Mouse (Mus musculus) gastrocnemius, postnatal 10 days (tissue): ENCODE data around the gene C2cd4c. TPM values are rescaled to one million over a fixed set of nuclear protein-coding genes. Genes with fewer than 3 reads are reported as not detected.
A peak's percentile ranks its signal among the peaks of the same experiment; 100 is the strongest.

Source experiments
- DNase-seq: peaks from one replicate; pipeline ENCODE4 v3.0.0; 2021; ENCODE audit warnings: mixed read lengths
- total RNA-seq, 2 experiments: library from RNA; stranded (reverse); gene quantifications; 2 replicates each; pipeline ENCODE4 v1.2.3; 2021

C2cd4c gene
- total RNA-seq, 2 experiments from 2014 or later, result 0.07 to 0.16 TPM

DNA sequence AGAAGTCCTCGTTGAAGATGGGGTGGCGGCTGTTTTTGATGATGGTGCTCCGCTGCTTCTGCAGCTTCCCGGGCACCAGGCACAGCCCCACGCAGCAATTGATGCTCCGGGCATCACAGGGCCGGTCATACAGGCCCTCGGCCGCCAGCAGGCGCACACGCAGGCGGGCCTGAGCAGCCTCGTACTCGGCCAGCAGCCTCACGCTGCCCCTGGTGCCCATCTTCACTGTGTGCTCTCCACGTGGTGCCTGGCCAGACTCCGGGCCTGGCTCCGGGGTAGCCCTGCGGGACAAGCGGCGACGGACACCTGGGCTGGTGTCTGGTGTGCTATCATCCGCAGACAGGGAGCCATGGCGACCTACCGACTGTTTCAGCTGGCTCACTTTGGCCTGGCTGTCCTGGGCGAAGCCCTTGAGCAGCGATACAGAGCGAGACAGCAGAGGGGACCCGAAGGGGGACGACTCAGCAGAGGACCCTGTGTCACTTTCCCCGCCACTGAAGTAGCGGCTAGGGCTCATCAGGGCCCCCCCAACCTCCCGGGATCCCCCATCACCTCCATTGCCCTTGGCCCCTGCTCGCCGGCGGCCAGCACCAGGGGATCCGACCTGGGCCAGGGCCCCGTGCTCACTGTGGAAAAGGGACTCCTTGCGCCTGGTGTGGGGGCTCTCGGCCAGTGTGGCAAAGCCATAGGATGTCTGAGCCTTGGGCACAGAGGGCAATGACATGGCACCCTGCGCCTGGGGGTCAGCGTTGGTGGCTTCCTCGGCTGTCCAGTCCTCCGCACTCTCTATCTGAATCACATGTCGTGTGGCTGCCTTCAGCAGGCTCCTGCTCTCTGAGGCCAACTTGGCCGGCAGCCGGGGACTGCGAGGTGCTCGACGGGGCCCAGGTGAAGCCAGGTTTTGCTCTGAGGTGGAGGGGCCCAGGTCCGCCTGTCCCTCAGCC, 1.4 kb downstream of the C2cd4c start:
- DNase-seq, result peak; percentile 44

DNA sequence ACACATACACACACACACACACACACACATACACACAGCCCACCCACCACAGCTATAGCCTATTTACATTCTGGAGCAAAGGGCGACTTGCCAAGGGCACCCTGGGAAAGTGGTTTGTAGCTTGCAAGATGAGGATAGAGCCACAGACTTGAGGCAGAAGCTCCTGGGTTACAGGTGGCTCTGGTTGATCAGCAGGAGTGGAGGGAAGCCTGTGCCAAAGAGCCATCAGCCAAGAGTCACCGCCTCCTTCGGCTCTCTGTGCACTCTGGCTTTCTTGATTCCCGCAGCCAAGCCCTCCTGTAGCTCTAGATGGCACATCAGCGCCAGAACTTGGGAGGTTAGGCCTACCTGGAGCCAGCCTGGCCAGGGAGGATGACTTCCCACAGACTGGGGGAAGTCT, 2.5 kb downstream of the C2cd4c start:
- no peak for DNase-seq

DNA sequence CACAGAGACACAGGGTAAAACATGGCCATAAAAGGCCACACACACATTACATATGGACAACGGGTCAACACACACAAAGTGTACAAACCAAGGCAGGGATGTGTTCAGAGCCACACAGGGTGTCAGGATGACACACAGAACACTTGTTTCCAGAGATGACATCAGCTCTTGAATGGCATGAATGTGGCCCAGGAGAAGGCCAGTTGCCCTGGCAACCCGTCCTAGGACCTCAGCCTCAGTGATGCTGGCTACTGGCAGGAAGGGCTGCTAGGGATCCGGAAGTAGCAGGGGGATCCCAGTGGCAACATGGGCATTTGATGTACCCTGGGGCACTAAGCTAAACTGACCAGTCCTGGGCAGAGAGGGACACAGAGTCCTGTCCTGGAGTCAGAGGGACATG, 4.5 kb downstream of the C2cd4c start:
- no peak for DNase-seq

DNA sequence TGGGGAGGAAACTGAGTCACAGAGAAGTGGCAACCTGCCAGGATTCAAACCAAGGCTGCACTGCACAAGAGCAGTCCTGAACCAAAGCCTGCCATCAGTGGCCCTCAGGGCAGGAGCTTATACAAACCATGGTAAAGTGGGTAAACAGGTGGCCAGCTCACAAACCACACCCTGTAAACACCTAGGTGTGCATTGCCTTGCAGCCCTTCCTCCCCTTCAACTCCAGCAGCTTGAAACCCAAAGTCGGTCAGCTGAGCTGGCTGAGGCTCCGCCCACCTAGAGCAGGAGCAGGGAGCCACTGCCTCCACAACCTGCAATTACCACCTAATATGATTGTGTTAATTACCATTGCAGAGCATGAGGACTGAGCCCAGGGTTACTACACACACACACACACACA, 5.9 kb downstream of the C2cd4c start:
- DNase-seq, result no peak

DNA sequence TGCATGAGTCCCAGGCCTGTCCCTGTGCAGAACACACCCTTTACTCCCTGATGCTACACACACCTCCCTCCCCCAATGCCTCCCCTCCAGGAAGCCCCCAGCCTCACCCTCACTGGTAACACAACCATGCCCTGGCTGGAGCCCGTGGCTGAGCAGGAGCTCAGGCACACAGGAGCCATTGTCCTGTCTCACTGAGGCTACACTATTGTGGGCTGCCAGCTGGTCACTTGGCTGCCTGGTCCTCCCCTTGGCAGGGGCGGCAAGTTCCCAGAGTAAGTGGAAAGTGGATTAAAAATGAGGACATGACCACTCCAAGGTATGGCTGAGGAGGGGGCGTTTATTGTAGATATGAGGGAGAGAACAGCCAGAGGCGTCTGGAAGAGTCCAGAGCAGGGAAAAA, 7.3 kb downstream of the C2cd4c start:
- no peak for DNase-seq

DNA sequence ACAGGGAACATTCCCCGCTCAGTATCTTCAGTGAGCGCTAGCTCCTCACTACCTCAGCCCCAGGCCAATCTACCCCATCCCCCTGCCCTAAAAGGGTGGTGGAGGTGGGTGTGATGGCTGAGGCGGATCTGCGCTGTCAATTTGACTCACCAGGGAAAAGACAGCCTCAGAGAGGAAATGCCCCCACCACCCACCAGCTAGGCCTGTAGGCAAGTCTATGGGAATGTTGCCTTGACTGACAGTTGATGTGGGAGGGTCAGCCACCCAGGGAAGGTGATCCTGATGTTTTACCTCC, 15.9 kb downstream of the C2cd4c start:
- no peak for DNase-seq

DNA sequence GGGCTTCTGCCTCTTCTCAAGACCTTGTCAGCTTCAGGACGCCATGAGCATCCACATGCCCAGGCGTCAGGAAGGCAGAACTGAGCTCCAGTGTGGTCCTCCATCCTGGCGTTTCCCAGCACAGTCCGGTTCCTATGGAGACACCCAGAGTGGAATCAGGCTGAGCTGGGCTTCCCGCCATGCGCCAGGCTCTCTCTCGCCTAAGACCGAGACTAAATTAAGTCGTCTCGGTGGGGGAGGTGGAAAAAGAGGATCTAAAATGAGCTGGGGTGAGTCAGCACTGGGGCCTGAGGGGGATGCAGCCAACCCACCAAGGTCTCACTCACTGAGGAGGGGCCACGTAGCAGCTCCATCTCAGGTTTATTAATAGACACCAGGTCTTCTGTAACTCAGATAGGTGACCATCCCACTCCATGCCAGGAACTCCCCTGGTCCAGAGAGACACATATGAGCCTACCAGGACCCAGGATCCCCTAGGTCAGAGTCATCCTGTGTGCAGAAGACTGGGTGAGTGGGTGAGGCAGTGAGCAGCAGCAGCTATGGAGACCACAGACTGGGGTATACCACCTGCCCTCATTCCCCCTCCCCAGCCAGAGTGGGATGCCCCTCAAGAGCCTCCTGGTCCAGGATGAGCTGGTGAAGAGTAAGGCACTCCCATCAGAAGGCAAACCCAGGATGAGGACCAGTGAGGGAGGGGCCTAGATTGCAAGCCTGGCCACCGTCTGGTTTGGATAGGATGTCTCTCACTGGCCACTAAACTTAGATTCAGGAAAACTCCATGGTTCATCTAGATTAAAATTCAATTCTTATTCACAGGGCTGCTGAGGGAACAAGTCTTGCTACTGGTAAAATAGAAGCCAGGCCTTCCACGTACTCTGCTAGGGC, 16.5 kb downstream of the C2cd4c start:
- DNase-seq, result no peak

DNA sequence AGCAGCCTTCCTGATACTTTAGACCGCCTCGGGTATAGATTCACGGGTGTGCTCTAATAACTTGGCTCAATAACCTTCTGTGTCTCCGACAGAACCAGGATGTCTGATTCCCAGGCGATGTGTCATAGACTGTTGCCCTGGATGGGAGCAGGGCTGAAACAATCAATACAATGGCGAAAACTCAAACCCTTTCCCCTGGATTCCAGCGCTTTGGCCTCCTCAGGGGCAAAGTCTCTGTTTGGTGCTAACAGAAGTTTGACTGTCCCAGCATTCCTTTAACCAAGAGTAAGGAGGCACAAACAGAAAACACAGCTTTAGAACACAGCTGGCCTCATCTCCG, 18.3 kb downstream of the C2cd4c start:
- DNase-seq, result no peak

DNA sequence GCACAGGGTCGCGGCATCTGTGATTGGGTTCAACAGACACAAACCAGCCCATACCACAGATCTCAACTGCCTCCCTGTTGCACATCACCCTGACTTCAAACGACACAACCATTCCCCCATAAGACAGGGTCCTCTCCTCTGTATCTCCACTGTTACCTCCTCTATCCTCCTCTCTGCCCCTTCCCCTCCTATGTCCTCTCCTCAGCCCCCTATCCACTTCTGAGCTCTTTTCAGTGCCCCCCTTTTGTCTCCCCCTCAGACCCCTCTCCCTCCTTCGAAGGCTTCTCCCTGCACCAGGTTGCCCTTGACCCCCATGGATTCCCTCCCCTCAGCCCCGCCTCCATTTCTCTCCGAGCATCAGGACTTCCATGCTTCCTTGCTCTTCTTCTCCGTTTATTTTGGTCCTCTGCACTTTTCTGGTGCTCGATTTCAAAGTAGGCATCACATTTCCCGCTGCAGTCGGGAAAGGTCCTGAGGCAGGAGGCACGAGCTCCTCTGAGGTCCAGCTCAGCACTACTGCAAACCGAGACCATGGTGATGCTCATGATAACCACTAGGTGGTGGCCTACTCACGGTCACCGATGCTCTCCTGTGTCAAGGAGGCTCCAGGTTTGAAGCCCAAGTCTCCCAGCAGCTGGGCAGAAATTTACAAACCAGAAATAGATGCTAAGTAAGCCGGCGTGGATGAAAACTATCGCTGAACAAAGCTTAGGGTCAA, 18.8 kb downstream of the C2cd4c start:
- DNase-seq, result peak; percentile 41

DNA sequence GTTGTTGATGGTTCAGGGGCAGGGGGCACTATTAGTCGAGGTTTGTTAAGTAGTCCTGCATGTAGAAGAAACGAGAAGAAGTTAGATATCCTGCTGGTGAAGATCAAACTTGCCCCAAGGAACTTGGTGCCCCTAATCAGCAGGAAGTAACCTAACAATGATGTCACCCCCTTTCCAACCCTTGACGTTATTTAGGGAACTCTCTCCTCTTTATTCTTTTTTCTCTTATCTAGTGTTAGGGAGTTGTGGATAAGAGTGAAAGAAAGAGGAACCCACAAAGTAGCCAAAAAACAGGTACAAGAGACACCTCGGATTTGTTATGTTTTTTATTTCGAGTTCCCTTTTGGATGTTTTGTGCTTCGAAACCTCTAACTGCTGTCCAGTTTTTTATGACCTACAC, 19.7 kb downstream of the C2cd4c start:
- no peak for DNase-seq

DNA sequence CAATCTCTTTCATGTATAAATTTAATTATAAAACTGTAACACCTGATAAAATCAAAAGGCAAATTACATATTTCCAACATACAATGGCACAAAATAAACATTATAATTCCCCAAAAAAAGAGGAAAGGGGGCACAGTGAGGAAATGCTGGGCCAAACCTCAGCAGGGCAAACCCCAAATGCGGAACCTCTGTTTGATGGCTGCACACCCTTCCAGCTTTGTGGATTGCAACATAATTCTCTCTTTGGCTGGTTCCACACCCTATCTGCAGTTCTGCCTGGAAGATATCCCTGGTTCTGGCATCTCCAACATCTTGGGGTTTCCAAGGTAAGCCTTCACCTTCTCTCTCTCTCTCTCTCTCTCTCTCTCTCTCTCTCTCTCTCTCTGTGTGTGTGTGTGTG, 23.1 kb downstream of the C2cd4c start:
- no peak for DNase-seq

DNA sequence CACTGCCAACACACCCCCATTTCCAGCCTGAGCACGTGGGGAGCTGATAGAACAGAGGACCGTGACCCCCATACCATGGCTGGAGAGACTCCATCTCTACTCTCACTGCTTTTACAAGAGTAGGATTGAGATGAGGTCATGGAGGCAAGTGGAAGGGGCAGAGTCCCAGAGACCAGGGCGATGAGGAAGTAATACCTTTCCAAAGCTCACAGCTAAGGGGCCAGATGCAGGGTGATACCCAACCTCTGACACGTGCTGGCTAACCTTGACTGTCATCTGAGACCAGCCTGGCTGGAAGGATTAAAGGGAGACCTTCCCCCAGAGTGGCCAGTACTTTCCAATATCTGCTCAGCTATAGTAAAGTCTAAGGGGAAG, 26.1 kb downstream of the C2cd4c start:
- no peak for DNase-seq

DNA sequence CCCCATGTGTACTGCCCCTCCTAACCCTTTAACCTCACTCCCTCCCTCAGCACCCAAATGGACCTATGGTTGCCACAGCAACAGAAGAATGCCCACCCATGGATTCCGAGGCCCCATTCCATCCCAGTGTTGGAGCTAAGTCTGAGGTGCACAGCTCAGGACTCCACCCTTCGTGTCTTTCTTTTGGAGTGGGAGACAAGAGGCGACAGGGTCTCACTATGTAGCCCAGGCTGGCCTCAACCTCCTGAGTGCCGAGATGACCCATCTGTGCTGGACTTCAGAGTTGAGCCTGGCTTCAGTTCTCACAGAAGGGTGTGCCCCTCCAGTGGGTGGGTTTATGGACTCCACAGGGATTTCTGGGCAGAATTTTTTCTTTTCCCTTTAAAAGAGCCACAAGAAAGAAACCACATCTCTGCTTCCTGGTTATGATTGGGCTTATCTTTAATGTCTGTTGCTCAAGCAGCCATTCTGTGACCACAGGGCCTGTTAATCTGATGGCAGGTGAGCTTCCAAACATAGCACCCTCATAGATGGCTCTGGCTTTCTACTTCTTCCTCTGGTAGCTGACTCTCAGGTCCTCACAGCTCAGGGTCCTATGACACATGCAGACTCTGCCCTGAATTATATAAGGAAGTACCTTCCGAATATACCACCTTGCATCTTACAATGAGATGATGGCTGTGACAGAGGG, 26.6 kb downstream of the C2cd4c start, which contains the start of gene Theg:
Gene Theg, minus strand, starts transcription at position 271 of the 691 bp plus-strand sequence.
- no peak for DNase-seq

DNA sequence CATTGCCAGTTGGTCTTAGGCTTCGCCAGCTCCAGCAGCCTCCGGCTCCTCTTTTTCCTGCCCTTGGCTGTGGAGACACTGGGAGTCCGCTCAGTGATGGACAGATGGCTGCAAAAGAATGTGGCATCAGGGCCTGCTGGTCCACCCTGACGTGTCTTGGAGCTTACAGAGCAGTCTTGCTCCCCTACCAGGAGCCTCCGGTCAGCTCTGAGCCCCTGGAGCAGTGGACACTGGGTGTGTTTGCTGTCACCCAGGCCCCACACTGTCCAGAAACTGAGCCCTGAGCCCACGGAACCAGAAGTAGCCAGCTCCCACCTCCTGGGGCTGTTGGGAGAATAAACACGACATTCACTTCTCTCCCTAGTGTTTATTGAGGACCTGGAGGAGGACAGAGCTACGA, 27.6 kb downstream of the C2cd4c start:
- DNase-seq, result no peak

DNA sequence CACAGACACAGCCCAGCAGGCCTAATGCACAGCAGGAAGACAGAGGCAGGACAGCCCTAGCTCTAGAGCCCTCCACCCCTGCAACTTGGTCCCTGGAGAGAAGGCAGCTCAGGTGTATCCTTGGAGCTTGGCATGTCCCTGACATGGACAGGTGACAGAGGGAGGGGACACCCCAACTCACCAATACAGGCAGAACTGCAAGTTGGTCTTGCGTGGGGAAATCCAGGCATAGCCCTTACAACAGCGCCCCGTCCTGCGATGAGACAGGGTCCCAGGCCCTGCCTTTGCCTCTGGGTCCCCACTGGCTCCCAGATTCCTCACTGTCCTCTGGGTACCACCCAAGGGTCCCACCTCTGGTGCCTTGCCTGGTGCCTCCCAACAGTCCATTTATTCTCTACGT, 28.1 kb downstream of the C2cd4c start:
- no peak for DNase-seq

DNA sequence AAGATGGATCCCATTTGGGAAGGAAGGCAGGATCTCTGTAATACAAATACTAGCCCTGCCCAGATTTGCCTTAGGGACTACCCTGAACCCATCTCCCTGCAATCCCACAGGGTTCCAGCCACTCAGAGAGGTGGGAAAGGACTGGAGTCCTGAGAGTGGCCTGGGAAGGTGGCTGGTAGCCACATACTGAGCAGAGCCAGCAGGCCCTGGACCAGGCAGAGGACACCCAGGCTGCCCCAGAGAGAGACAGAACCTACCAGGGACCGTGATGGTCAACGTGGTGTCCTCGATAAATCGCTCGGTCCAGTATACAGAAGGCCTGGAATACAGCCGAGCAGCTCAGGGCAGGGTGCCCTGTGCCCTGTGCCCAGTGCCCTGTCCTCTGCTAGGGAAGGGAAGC, 28.7 kb downstream of the C2cd4c start:
- DNase-seq, result no peak

DNA sequence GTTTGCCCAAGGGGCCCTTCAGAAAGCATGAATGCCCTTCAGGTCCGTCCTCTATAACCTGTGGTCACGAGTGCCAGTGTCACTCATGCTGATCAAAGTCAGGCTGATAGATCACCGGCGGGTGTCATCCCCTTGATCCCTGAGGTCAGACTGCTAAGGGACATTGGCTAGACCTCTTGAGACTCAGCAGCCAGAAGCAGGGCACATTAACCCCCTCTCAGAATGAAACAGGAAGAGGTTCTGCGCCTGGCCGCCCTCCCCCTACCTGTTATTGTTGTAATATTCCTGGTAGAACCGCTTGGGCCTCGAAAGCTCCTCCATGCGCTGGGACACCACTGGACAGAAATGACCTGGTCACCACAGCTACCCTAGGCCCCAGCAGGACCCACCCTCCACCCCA, 29.4 kb downstream of the C2cd4c start:
- DNase-seq, result no peak

DNA sequence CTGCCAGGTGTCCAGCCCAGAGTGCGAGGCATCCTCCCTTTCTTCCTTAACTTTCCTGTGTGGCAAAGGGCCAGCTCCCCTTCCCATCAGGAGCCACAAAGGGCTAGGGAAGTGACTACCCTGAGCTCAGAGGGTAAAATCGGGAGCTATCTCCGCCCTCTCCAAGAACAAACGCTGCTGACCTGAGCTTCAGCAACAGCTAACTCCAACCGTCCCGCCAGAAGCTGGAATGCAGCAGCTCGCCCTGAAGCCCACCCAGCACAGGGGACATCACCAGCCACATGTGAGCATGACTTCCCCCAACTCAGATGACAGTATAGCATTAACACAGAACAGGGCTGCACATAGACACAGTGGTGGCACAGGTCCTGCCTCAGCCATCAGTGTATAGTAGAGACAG, 29.8 kb downstream of the C2cd4c start:
- DNase-seq, result no peak

DNA sequence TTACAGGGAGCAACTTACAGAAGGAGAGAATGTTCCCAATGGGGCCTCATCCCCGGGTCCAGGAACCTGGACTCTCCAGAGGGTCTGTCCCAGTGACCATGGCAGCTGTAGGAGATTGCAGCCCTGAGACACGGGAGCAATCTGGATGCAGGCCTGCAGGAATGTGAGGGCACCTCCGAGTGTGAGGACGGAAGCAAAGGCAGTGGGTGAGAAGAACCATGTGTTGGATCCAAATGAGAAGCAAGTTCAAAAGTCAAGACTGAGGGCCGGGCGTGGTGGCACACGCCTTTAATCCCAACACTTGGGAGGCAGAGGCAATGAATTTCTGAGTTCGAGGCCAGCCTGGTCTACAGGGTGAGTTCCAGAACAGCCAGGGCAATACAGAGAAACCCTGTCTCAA, 32.3 kb downstream of the C2cd4c start:
- no peak for DNase-seq

DNA sequence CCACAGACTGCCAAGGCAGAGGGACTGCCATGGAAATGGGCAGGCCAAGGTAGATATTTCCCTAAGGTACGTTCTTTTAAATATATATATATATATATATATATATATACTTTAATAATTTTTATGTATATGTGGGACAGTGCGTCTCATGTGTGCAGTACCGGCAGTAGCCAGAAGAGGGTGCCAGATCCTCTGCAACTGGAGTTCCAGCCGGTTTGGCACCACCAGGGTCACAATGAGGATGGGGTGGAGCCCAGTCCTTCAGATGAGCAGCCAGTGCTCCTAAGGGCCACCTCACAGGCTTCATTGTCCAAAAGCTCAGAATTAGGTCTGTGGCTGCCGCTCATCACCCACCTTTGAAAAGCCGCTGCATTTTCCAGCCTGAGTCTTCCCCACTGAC, 33.0 kb downstream of the C2cd4c start:
- peak; percentile 64 for DNase-seq

DNA sequence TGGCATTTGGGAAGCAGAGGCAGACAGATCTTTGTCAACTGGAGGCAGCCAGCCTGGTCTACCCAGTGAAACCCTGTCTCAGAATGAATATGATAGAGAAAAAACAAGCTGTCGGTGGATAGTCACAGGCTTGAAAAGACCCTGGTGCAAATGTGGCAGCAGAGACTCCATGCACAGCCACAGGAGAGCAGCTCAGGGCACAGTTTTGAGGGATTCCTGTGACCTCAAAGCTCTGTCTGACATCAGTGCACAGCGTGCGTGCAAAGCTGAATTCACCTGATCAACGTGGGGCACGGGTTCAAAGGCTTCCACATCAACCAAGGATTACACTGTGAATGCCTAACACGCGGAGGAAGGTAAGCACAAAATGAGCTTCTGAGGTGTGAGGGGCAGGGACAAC, 33.5 kb downstream of the C2cd4c start:
- no peak for DNase-seq

DNA sequence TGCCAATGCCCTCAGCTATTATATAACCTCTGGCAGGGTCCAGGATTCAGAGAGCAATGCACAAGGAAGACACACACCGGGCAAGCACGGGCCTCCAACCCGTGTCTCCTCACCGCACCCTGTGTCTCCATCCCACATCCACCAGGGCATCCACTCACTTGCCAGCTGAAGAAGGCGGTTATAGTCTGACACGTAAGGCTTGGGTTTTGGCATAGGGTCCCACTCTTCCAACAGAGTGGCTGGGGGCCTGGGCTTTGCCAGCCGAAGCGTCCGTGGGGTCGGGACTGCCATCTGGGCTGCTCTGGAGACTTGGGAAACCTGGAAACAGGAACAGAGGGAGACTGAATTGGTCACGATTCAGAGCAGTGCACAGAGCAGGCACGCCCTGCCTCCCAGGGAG, 34.0 kb downstream of the C2cd4c start:
- no peak for DNase-seq
